Mouse (Mus musculus): ENCODE measurements around the gene Magee1. TPM values are rescaled to one million over a fixed set of nuclear protein-coding genes. Genes with fewer than 3 reads are reported as not detected.
"Not testable (repeated sequence)": the region's sequence is repeated elsewhere in the genome, so short reads cannot be mapped to it uniquely, and the experiment has no call there.

The Magee1 gene
- polyA plus RNA-seq, 1 experiment from 2014 or later = 31.9 TPM

DNA sequence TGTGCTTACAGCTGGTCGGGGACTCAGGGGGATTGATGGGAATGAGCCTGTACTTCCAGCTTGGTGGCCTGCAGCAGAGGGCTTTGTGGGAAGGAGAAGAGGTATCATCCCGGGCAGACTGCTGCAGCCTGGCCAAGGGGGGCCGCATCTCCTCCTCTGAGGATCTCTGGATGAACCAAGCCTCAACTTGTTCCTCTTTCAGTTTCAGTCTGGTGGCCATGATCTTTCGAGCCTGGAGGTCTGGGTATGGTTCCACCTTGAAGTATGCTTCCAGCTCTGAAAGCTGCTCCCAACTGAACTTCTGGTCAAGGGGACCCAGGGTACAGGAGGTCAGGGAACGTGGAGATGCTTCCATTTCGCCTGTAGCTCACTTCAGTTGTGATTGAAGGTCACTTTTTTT lies 44.8 kb downstream of the Magee1 start:
- not testable (repeated sequence) for ATAC-seq (ENCODE audit: insufficient number of reproducible peaks, insufficient read depth, low FRiP score, low TSS enrichment, low read depth); H3K36me3 ChIP-seq; H3K4me2 ChIP-seq; H3K4me3 ChIP-seq; H3K4me1 ChIP-seq; H3K27ac ChIP-seq; H3K9ac ChIP-seq; H3K9me3 ChIP-seq
- 79% methylated on average over 6 of the region's 6 CpGs for WGBS
- peaks cover 32% of the 10 kb centered on the region; the same call in 1 of the 2 replicates for H3K27me3 ChIP-seq

DNA sequence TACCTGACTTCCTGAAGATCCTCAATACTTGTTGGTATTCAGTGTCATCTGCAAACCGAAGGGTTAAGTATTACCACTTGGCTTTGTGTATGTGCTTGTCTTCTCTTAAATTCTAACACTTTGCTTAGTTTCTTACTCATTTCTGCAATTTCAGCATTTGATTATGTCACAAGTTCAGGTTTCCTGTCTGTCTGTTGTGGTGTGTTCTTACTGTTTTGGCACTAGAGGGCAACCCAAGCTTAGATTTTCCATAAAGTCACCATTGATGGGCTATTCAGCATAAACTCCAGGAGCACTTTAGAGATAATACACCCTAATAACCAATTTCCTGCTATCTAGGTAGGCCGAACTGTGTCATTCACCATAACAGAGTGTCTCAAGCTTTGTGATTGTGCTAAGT lies 47.0 kb downstream of the Magee1 start:
- H3K4me3 ChIP-seq = no peak overlapping the region
- H3K9me3 ChIP-seq = no peaks in the 10 kb centered on the region
- H3K27me3 ChIP-seq = peaks cover 29% of the 10 kb centered on the region
- H3K4me1 ChIP-seq = no peaks in the 10 kb centered on the region
- H3K36me3 ChIP-seq = no peaks in the 10 kb centered on the region
- ATAC-seq (ENCODE audit: insufficient number of reproducible peaks, insufficient read depth, low FRiP score, low TSS enrichment, low read depth) = no peak
- no peak overlapping the region for H3K27ac ChIP-seq
- no peak overlapping the region for H3K9ac ChIP-seq
- 65% methylated on average over 2 of the region's 2 CpGs for WGBS
- H3K4me2 ChIP-seq = no peak overlapping the region

Other genes starting within 250 kb of the Magee1 start
- 70.2 and 70.8 TPM in 2 replicates for gene Pbdc1, start 40.6 kb upstream of the Magee1 start, polyA plus RNA-seq (2015; fragmentation: Nextera tagmentation; extraction: Ambion mirVana)